Mouse (Mus musculus) CH12.LX (cell line): ENCODE results near the gene Oxsr1. TPM values are rescaled to one million over a fixed set of nuclear protein-coding genes. Genes with fewer than 3 reads are reported as not detected.

Experiments used
- DNase-seq: peaks from one replicate; pipeline ENCODE4 v3.0.0-alpha.2; 2013; ENCODE audit errors: extremely low read depth
- H3K27ac ChIP-seq: 2 replicates; pipeline ENCODE4 v1.5.1; 2012; ENCODE audit warnings: low read depth, mild to moderate bottlenecking, control low read depth, moderate library complexity; ENCODE audit not compliant: insufficient read depth
- H3K27me3 ChIP-seq: replicated peaks from 2 replicates; pipeline ENCODE3; 2012; ENCODE audit warnings: inconsistent platforms
- H3K36me3 ChIP-seq, 2 experiments: replicated peaks in 1 of 2; 2 replicates each; pipeline versions ENCODE3 to v1.6.1; 2012; ENCODE audit warnings: inconsistent platforms in 1 of 2, low read length in 1 of 2, mild to moderate bottlenecking in 1 of 2, mixed read lengths in 1 of 2, moderate library complexity in 1 of 2; ENCODE audit not compliant: control insufficient read depth in 1 of 2, insufficient read depth in 1 of 2
- H3K4me1 ChIP-seq, 2 experiments: 2 replicates each; pipeline ENCODE4 v1.6.1; 2012; ENCODE audit warnings: inconsistent platforms in 1 of 2, moderate library complexity in 1 of 2; ENCODE audit not compliant: insufficient read depth in 2 of 2, control insufficient read depth in 1 of 2
- H3K4me2 ChIP-seq: 2 replicates; pipeline ENCODE4 v1.6.1; 2012; ENCODE audit warnings: low read depth, mild to moderate bottlenecking, control low read depth; ENCODE audit not compliant: poor library complexity, insufficient read depth, severe bottlenecking
- H3K4me3 ChIP-seq, 3 experiments: fragments of 150-350 bp in 1 of 3; sonication (generic) in 1 of 3; replicated peaks in 1 of 3; 2 replicates each; pipeline versions ENCODE3 to v1.5.1; 2011 to 2012; ENCODE audit warnings: low read depth in 2 of 3, low read length in 2 of 3, mild to moderate bottlenecking in 2 of 3, moderate library complexity in 2 of 3, control low read depth in 1 of 3, improper control_type of control experiment in 1 of 3, inconsistent platforms in 1 of 3, mixed read lengths in 1 of 3; ENCODE audit not compliant: poor library complexity in 1 of 3
- H3K79me2 ChIP-seq: replicated peaks from 2 replicates; pipeline ENCODE4 v1.6.1; 2012; ENCODE audit warnings: mild to moderate bottlenecking, moderate library complexity; ENCODE audit not compliant: control insufficient read depth, poor library complexity, insufficient read depth, severe bottlenecking; ENCODE audit errors: extremely low read depth
- H3K9ac ChIP-seq: 2 replicates; pipeline ENCODE4 v1.6.1; 2012; ENCODE audit warnings: low read depth, mild to moderate bottlenecking, control low read depth, moderate library complexity; ENCODE audit not compliant: insufficient read depth
- H3K9me3 ChIP-seq: replicated peaks from 2 replicates; pipeline ENCODE3; 2012; ENCODE audit warnings: low read length, inconsistent platforms, mixed read lengths
- BHLHE40 ChIP-seq: IDR thresholded peaks from 2 replicates; pipeline ENCODE4 v1.6.1; 2011; ENCODE audit warnings: mild to moderate bottlenecking, low read depth, low read length, improper control_type of control experiment
- CHD1 ChIP-seq: IDR thresholded peaks from 2 replicates; pipeline ENCODE4 v1.6.1; 2012; ENCODE audit warnings: low read depth, low read length, improper control_type of control experiment, inconsistent platforms
- CHD2 ChIP-seq: IDR thresholded peaks from 2 replicates; pipeline ENCODE4 v1.6.1; 2011; ENCODE audit warnings: low read length, improper control_type of control experiment
- E2F4 ChIP-seq: IDR thresholded peaks from 2 replicates; pipeline ENCODE4 v1.6.1; 2011; ENCODE audit warnings: low read depth, low read length, improper control_type of control experiment; ENCODE audit not compliant: insufficient replicate concordance
- ELF1 ChIP-seq: IDR thresholded peaks from 2 replicates; pipeline ENCODE4 v1.6.1; 2014; ENCODE audit warnings: low read depth, mild to moderate bottlenecking, inconsistent platforms, low read length, improper control_type of control experiment
- ETS1 ChIP-seq: conservative IDR thresholded peaks from 2 replicates; pipeline ENCODE4 v1.6.1; 2012; ENCODE audit warnings: low read depth, mild to moderate bottlenecking, inconsistent platforms, low read length, improper control_type of control experiment, moderate library complexity
- HCFC1 ChIP-seq: IDR thresholded peaks from 2 replicates; pipeline ENCODE4 v1.6.1; 2012; ENCODE audit warnings: low read depth, mild to moderate bottlenecking, inconsistent platforms, low read length, improper control_type of control experiment
- IRF4 ChIP-seq: IDR thresholded peaks from 2 replicates; pipeline ENCODE4 v1.6.1; 2014; ENCODE audit warnings: low read depth, mild to moderate bottlenecking, inconsistent platforms, low read length, improper control_type of control experiment
- JUN ChIP-seq: IDR thresholded peaks from 2 replicates; pipeline ENCODE4 v1.6.1; 2011; ENCODE audit warnings: low read depth, mild to moderate bottlenecking, low read length, improper control_type of control experiment, moderate library complexity; ENCODE audit not compliant: insufficient read depth
- KAT2A ChIP-seq: IDR thresholded peaks from 2 replicates; pipeline ENCODE4 v1.6.1; 2012; ENCODE audit warnings: low read length, improper control_type of control experiment, inconsistent platforms; ENCODE audit not compliant: insufficient replicate concordance
- MAFK ChIP-seq: IDR thresholded peaks from 2 replicates; pipeline ENCODE4 v1.6.1; 2011; ENCODE audit warnings: low read length, improper control_type of control experiment; ENCODE audit not compliant: insufficient replicate concordance
- MAX ChIP-seq: IDR thresholded peaks from 2 replicates; pipeline ENCODE4 v1.6.1; 2011; ENCODE audit warnings: low read length, improper control_type of control experiment
- MAZ ChIP-seq: IDR thresholded peaks from 2 replicates; pipeline ENCODE4 v1.6.1; 2012; ENCODE audit warnings: low read depth, mild to moderate bottlenecking, inconsistent platforms, low read length, improper control_type of control experiment, moderate library complexity
- MEF2A ChIP-seq: IDR thresholded peaks from 2 replicates; pipeline ENCODE4 v1.6.1; 2014; ENCODE audit warnings: low read depth, mild to moderate bottlenecking, inconsistent platforms, low read length, improper control_type of control experiment, borderline replicate concordance
- MXI1 ChIP-seq: IDR thresholded peaks from 2 replicates; pipeline ENCODE4 v1.6.1; 2011; ENCODE audit warnings: mild to moderate bottlenecking, low read depth, low read length, improper control_type of control experiment
- MYC ChIP-seq: IDR thresholded peaks from 2 replicates; pipeline ENCODE4 v1.6.1; 2011; ENCODE audit warnings: low read depth, mild to moderate bottlenecking, improper control_type of control experiment, low read length
- NELFE ChIP-seq: IDR thresholded peaks from 2 replicates; pipeline ENCODE4 v1.6.1; 2011; ENCODE audit warnings: low read depth, low read length, improper control_type of control experiment
- NRF1 ChIP-seq: IDR thresholded peaks from 2 replicates; pipeline ENCODE4 v1.6.1; 2014; ENCODE audit warnings: low read depth, mild to moderate bottlenecking, inconsistent platforms, low read length, improper control_type of control experiment, moderate library complexity
- POLR2A ChIP-seq: IDR thresholded peaks from 2 replicates; pipeline ENCODE4 v1.6.1; 2011; ENCODE audit warnings: low read depth, mild to moderate bottlenecking, improper control_type of control experiment, low read length
- POLR2AphosphoS2 ChIP-seq: IDR thresholded peaks from 2 replicates; pipeline ENCODE4 v1.6.1; 2011; ENCODE audit warnings: low read depth, low read length, improper control_type of control experiment
- RAD21 ChIP-seq: IDR thresholded peaks from 2 replicates; pipeline ENCODE4 v1.6.1; 2011; ENCODE audit warnings: low read depth, mild to moderate bottlenecking, low read length, improper control_type of control experiment, moderate library complexity
- RCOR1 ChIP-seq: conservative IDR thresholded peaks from 2 replicates; pipeline ENCODE4 v1.6.1; 2012; ENCODE audit warnings: low read depth, mild to moderate bottlenecking, inconsistent platforms, low read length, improper control_type of control experiment
- SIN3A ChIP-seq: IDR thresholded peaks from 2 replicates; pipeline ENCODE4 v1.6.1; 2012; ENCODE audit warnings: low read length, improper control_type of control experiment, inconsistent platforms
- TBP ChIP-seq: conservative IDR thresholded peaks from 2 replicates; pipeline ENCODE4 v1.6.1; 2011; ENCODE audit warnings: low read depth, low read length, improper control_type of control experiment
- UBTF ChIP-seq: IDR thresholded peaks from 2 replicates; pipeline ENCODE4 v1.6.1; 2012; ENCODE audit warnings: low read depth, mild to moderate bottlenecking, inconsistent platforms, low read length, improper control_type of control experiment, moderate library complexity
- USF1 ChIP-seq: IDR thresholded peaks from 2 replicates; pipeline ENCODE4 v1.6.1; 2014; ENCODE audit warnings: low read depth, mild to moderate bottlenecking, inconsistent platforms, low read length, improper control_type of control experiment
- ZKSCAN1 ChIP-seq: IDR thresholded peaks from 2 replicates; pipeline ENCODE4 v1.6.1; 2012; ENCODE audit warnings: low read depth, inconsistent platforms, low read length, improper control_type of control experiment, borderline replicate concordance
- ZNF384 ChIP-seq: IDR thresholded peaks from 2 replicates; pipeline ENCODE4 v1.6.1; 2012; ENCODE audit warnings: low read depth, low read length, improper control_type of control experiment, inconsistent platforms
- dilution Hi-C: fragments of 300-500 bp; cut with MboI; formaldehyde crosslinking; loops from 2 replicates; pipeline ENCODE4 v1.14.3; 2020; ENCODE audit warnings: low sequenced_read_pairs; ENCODE audit not compliant: extremely low pct_unique_long_range_greater_than_20kb, extremely low pct_ligation_motif_present
- in situ Hi-C: fragments of 300-500 bp; cut with MboI; formaldehyde crosslinking; loops from 3 replicates; pipeline ENCODE4 v1.14.3; 2019; ENCODE audit warnings: low sequenced_read_pairs, low pct_ligation_motif_present, low pct_unique_long_range_greater_than_20kb, mixed read lengths
- polyA plus RNA-seq: library from polyadenylated mRNA; unstranded; fragments of >175 nt; gene quantifications from 2 replicates; pipeline ENCODE4 v1.2.1, GENCODE M21; 2012; ENCODE audit warnings: low read depth; ENCODE audit not compliant: insufficient read length
- total RNA-seq, 2 experiments: library from RNA; depleted of rRNA; stranded (reverse); fragments of 300-350 nt in 1 of 2; fragments of >200 nt in 1 of 2; gene quantifications; 2 replicates each; pipeline ENCODE4 v1.2.3; 2012 to 2014

Gene Oxsr1
- total and polyA plus RNA-seq, 3 experiments = 22.1 to 36.1 (median 33.3) TPM

GRCm38 (mm10) chr9:119342728-119343127 lies 20.5 kb upstream of the Oxsr1 start:
- H3K9me3 ChIP-seq = no peaks in the 10 kb centered on the region
- peaks cover 5% of the 10 kb centered on the region; the same call in 1 of the 2 replicates for H3K79me2 ChIP-seq
- no peak overlapping the region for H3K9ac ChIP-seq
- no peak for TF ChIP-seq ZKSCAN1
- TF ChIP-seq ELF1 = no peak
- TF ChIP-seq CHD1 = no peak
- no peak for TF ChIP-seq MXI1
- no peak for TF ChIP-seq MYC
- no peak for TF ChIP-seq KAT2A
- no peak for TF ChIP-seq E2F4
- no peak for TF ChIP-seq MEF2A
- TF ChIP-seq NELFE = no peak
- TF ChIP-seq IRF4 = no peak
- no peak for TF ChIP-seq MAFK
- TF ChIP-seq MAX = no peak
- TF ChIP-seq UBTF = no peak
- TF ChIP-seq SIN3A = no peak
- no peak for TF ChIP-seq ZNF384
- H3K4me1 ChIP-seq = peaks cover 6 to 27% of the 10 kb centered on the region in 2 experiments
- no peak overlapping the region for H3K4me3 ChIP-seq
- H3K27me3 ChIP-seq = no peaks in the 10 kb centered on the region
- in situ Hi-C loops (no loop called here), dilution Hi-C loops (no loop called here)
- H3K36me3 ChIP-seq = peaks cover 42 to 57% of the 10 kb centered on the region in 2 experiments
- no peak for DNase-seq
- 0 out of 2 replicates have a peak overlapping the region, but pooled peaks have one; percentile 72 for H3K4me2 ChIP-seq
- H3K27ac ChIP-seq = no peak overlapping the region

- in situ Hi-C loops = no loop called here
- Histone ChIP-seq H3K79me2 (peaks cover 5% of the 10 kb centered on the region; the same call in 1 of the 2 replicates), H3K4me1 (peaks cover 6 to 36% of the 10 kb centered on the region in 2 experiments), H3K4me2 (peak within 1 kb of the TSS; percentile 72), H3K27ac (peak within 1 kb of the TSS; percentile 76), H3K9me3 (no peaks in the 10 kb centered on the region), H3K36me3 (peaks cover 42 to 58% of the 10 kb centered on the region in 2 experiments), H3K27me3 (no peaks in the 10 kb centered on the region), H3K4me3 (peak within 1 kb of the TSS; percentile 75 to 94 (median 83)), H3K9ac (peak within 1 kb of the TSS; percentile 87)
- DNase-seq = peak; percentile 96
- dilution Hi-C loops = no loop called here
- no peak for TF ChIP-seq JUN
- TF ChIP-seq MEF2A = peak; percentile 75
- no peak for TF ChIP-seq KAT2A
- 0 out of 2 replicates have a peak, but pooled peaks have one; percentile 20 for TF ChIP-seq MAX
- TF ChIP-seq MAZ = peak; percentile 67
- peak; percentile 54; the same call in 1 of the 2 replicates for TF ChIP-seq HCFC1
- no peak; the same call in 1 of the 2 replicates for TF ChIP-seq CHD2
- no peak for TF ChIP-seq ZKSCAN1
- no peak for TF ChIP-seq BHLHE40
- peak; percentile 94 for TF ChIP-seq NRF1
- TF ChIP-seq RAD21 = no peak
- TF ChIP-seq USF1 = no peak
- no peak for TF ChIP-seq ZNF384
- 0 out of 2 replicates have a peak, but pooled peaks have one; percentile 16 for TF ChIP-seq ETS1
- TF ChIP-seq POLR2AphosphoS2 = no peak
- no peak for TF ChIP-seq RCOR1
- TF ChIP-seq MXI1 = peak; percentile 55
- 0 out of 2 replicates have a peak, but pooled peaks have one; percentile 41 for TF ChIP-seq TBP
- peak; percentile 58 for TF ChIP-seq POLR2A
- peak; percentile 27; the same call in 1 of the 2 replicates for TF ChIP-seq IRF4
- peak; percentile 69 for TF ChIP-seq SIN3A
- peak; percentile 61; the same call in 1 of the 2 replicates for TF ChIP-seq NELFE
Measured at GRCm38 (mm10) chr9:119340909-119341816, 18.9 kb upstream of the Oxsr1 start, which contains the start of gene Myd88. Myd88 (minus strand) TSS chr9:119341411.
